Mouse (Mus musculus): ENCODE results near the gene Prickle4. TPM values are rescaled to one million over a fixed set of nuclear protein-coding genes. Genes with fewer than 3 reads are reported as not detected.
"Not testable (repeated sequence)": the region's sequence is repeated elsewhere in the genome, so short reads cannot be mapped to it uniquely, and the experiment has no call there.

Gene Prickle4
- total RNA-seq, 2 experiments from 2014 or later: not detected

DNA sequence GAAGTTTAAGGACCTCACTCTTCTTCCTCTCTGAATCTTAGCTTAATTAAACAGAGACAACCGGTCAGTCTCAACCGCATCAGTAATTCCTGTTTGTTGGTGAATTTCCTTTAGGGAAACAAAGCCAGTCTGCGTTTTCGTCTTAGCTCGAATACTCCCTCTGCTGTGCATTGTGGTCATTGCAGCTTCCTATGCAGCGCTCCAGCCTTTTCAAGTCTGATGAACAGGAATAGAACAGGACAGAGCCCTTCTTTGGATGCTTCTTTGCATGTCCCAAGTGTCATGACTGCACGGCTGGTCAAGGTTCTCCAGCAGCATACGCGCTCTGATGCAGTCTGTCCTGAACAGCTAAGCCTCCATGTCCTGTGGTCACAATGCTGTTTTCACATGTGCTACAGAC is 18.0 kb downstream of the Prickle4 start:
- ATAC-seq (replicated peaks; ENCODE audit: low FRiP score, poor library complexity, severe bottlenecking): 0 out of 2 replicates have a peak, but pooled peaks have one; percentile 54

DNA sequence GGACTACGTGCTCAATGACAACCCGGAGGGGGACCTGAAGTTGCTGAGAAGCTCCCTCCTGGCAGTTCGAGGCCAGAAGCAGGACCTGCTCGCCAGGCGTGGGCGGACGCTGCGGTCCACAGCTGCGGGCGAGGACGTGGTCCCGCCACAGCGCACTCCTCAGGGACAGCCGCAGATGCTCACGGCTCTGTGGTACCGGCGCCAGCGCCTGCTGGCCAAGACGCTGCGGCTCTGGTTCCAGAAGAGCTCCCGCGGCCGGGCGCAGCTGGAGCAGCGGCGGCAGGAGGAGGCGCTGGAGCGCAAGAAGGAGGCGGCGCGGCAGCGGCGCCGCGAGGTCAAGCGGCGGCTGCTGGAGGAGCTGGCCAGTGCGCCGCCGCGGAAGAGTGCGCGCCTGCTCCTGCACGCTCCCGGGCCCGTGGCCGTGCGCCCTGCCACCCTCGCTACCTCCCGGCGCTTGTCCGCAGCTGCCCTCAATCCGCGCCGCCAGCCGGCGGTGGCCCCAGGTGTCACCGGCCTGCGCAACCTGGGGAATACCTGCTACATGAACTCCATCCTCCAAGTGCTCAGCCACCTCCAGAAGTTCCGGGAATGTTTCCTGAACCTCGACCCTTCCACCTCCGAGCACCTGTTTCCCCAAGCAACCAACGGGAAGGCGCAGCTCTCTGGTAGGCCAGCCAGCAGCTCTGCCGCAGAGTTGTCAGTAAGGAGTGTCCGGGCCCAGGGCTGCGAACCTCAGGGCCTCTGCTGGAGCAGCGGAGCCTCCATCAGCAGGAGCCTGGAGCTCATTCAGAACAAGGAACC is 22.0 kb downstream of the Prickle4 start:
- ATAC-seq (replicated peaks; ENCODE audit: low FRiP score, poor library complexity, severe bottlenecking): no peak

- ATAC-seq (replicated peaks; ENCODE audit: low FRiP score, poor library complexity, severe bottlenecking): no peak
Observed at GRCm38 (mm10) chr17:47671988-47672310, 22.6 kb downstream of the Prickle4 start.

DNA sequence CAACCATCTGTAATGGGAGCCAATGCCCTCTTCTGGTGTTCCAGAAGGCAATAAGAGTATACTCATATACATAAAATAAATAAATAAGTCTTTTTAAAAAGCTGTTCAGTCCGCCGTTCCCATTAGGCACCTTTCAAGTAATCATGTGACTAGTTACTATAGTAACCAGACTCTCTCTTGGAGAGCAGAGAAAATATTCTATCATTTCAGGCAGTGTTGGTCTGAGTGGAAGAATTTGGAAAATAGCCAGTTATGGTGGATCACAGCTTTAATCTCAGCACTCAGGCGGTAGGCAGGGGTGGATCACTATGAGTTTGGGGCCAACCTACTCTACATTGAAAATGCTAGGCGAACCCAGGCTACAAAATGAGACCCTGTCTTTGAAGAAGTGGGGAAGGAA is 25.4 kb downstream of the Prickle4 start:
- no peak for ATAC-seq (replicated peaks; ENCODE audit: low FRiP score, poor library complexity, severe bottlenecking)

DNA sequence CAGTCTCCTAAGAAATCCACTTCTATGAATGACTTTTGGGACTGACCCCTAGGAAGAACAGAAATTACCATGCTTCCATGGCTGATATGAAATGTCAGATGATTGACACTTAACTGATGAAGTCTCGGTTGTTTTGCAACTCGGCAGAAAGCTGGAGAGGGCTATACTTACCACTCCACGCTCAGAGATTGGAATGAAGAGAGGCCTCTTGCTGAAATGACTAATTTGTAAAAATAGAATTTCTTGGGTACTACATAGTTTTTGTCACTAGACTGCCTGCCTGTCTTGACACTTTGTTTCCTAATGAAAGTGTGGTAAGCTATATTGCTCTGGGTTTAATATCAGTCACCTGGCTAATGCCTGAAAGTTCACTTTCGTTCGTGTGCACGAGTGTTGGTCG is 30.1 kb downstream of the Prickle4 start:
- ATAC-seq (replicated peaks; ENCODE audit: low FRiP score, poor library complexity, severe bottlenecking): no peak

GRCm38 (mm10) chr17:47663009-47663713 is 31.4 kb downstream of the Prickle4 start:
- no peak for ATAC-seq (replicated peaks; ENCODE audit: low FRiP score, poor library complexity, severe bottlenecking)

GRCm38 (mm10) chr17:47658741-47659243 is 35.7 kb downstream of the Prickle4 start:
- no peak for ATAC-seq (replicated peaks; ENCODE audit: low FRiP score, poor library complexity, severe bottlenecking)

DNA sequence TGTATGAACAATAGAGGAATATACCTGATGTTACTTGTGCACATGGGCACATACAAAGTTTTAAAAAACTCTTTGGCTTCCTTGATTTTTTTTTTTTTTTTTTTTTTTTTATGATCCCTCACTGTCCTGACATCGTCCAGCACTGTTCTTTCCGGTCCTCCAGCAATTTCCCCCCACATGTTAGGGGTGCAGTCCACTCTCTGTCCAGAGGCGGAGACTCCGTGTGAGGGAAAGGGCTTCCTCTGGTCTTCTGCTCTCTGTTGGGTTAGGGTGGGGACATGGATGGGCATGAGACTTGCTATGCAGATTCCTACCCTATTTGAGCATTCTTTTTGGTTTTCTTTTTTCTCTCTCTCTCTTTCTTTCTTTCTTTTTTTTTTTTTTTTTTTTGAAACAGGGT is 36.6 kb downstream of the Prickle4 start:
- ATAC-seq (replicated peaks; ENCODE audit: low FRiP score, poor library complexity, severe bottlenecking): no peak

GRCm38 (mm10) chr17:47655697-47656096 is 38.8 kb downstream of the Prickle4 start:
- ATAC-seq (replicated peaks; ENCODE audit: low FRiP score, poor library complexity, severe bottlenecking): no peak

GRCm38 (mm10) chr17:47654346-47654745 is 40.2 kb downstream of the Prickle4 start:
- not testable (repeated sequence) for ATAC-seq (replicated peaks; ENCODE audit: low FRiP score, poor library complexity, severe bottlenecking)

DNA sequence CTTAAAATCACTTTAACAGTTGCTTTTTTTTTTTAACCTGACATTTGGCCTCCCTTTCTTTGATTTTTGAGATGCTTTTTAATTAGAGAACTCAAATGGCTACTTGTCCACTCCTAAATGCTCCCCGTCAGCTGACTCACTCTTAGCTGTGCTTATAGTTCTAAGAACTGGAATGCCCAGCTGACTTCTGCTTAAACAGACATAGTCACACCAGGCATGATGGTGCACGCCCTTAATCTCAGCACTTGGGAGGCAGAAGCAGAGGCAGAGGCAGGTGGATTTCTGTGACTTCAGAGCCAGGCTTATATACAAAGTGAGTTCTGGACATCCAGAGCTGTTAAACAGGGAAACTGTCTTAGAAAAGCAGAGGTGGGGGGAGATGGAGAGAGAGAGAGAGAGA is 42.6 kb downstream of the Prickle4 start:
- no peak for ATAC-seq (replicated peaks; ENCODE audit: low FRiP score, poor library complexity, severe bottlenecking)

DNA sequence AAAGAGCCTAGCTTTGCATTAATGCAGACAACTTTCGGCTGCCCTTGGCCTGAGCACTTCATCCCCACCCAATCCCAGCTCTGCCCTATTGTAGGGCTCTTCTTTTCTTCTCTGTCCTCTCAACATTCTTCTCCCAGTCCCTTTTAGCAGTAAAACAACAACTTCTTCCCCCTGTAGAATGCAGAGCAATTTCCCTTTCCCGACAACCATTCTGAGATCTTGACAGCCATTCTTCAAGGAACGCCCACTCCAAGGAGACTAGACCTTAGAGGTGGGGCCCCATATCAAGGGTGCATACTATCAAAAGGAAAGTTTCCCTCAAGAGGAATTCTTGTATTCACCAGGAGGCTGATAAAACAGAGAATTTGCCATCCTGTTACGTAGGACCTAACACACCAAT is 45.6 kb downstream of the Prickle4 start:
- no peak for ATAC-seq (replicated peaks; ENCODE audit: low FRiP score, poor library complexity, severe bottlenecking)

DNA sequence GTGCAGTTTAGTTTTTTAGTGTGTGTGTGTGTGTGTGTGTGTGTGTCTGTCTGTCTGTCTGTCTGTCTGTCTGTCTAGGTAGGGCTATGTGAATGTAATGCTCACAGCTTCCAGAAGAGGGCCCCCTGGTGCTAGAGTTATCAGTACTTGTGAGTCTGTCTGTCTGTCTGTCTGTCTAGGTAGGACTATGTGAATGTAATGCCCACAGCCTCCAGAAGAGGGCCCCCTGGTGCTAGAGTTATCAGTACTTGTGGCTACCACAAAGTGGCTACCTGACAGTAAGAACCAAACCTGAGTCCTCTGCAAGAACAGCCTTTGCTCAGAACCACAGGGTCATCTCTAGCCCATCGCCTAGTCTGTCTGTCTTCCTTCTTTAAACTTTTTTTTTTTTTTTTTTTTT is 47.9 kb downstream of the Prickle4 start:
- peak; percentile 76 for ATAC-seq (replicated peaks; ENCODE audit: low FRiP score, poor library complexity, severe bottlenecking)

DNA sequence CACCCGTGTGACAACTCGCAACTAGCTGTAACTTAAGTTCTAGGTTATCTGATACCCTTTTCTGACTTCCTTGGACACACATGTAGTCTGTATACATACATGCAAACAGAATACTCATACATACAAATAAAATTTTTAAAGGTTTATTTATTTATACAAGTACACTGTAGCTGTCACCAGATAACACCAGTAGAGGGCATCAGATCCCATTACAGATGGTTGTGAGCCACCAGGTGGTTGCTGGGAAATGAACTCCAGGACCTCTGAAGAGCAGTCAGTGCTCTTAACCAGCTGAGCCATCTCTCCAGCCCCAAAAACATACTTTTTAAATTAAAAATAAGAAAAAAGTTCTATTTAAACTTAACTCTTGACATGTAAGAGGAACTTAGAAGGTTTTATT is 51.5 kb downstream of the Prickle4 start:
- ATAC-seq (replicated peaks; ENCODE audit: low FRiP score, poor library complexity, severe bottlenecking): no peak

Other genes starting within 250 kb of the Prickle4 start
- 34.5 and 36.5 TPM in 2 replicates for gene Taf8, start 192.4 kb downstream of the Prickle4 start, total RNA-seq (2015; ENCODE audit: low replicate concordance)
- gene Taf8, start 192.4 kb downstream of the Prickle4 start, total RNA-seq (2017; ENCODE audit: low replicate concordance): 47.1 and 67.9 TPM in 2 replicates
- 85.3 and 115 TPM in 2 replicates for gene Ccnd3, start 189.7 kb downstream of the Prickle4 start, total RNA-seq (2015; ENCODE audit: low replicate concordance)
- gene Ccnd3, start 189.7 kb downstream of the Prickle4 start, total RNA-seq (2017; ENCODE audit: low replicate concordance): 64.3 and 65.9 TPM in 2 replicates
- 1.2 and 2.1 TPM in 2 replicates for gene Bysl, start 83.2 kb downstream of the Prickle4 start, total RNA-seq (2015; ENCODE audit: low replicate concordance)
- 3.2 and 4.3 TPM in 2 replicates for gene Bysl, start 83.2 kb downstream of the Prickle4 start, total RNA-seq (2017; ENCODE audit: low replicate concordance)
- gene Med20, start 83.2 kb downstream of the Prickle4 start, total RNA-seq (2015; ENCODE audit: low replicate concordance): 10.4 and 19.9 TPM in 2 replicates
- 48.5 and 68.2 TPM in 2 replicates for gene Med20, start 83.2 kb downstream of the Prickle4 start, total RNA-seq (2017; ENCODE audit: low replicate concordance)
- gene Gm20517, start 83.1 kb downstream of the Prickle4 start, total RNA-seq (2015; ENCODE audit: low replicate concordance): 2.5 and 4.8 TPM in 2 replicates
- 6.3 and 16.2 TPM in 2 replicates for gene Gm20517, start 83.1 kb downstream of the Prickle4 start, total RNA-seq (2017; ENCODE audit: low replicate concordance)
- gene Usp49, start 64.0 kb downstream of the Prickle4 start, total RNA-seq (2015; ENCODE audit: low replicate concordance): 7.3 and 36.5 TPM in 2 replicates
- 14.8 and 27.6 TPM in 2 replicates for gene Usp49, start 64.0 kb downstream of the Prickle4 start, total RNA-seq (2017; ENCODE audit: low replicate concordance)
- 24.2 and 44.9 TPM in 2 replicates for gene Tomm6, start 6.3 kb downstream of the Prickle4 start, total RNA-seq (2015; ENCODE audit: low replicate concordance)
- 9.1 and 10.8 TPM in 2 replicates for gene Tomm6, start 6.3 kb downstream of the Prickle4 start, total RNA-seq (2017; ENCODE audit: low replicate concordance)
- gene Frs3, start 5.7 kb downstream of the Prickle4 start, total RNA-seq (2015; ENCODE audit: low replicate concordance): not detected in 2 replicates
- gene Frs3, start 5.7 kb downstream of the Prickle4 start, total RNA-seq (2017; ENCODE audit: low replicate concordance): not detected in 2 replicates
- gene Gm21981, start 281 bp downstream of the Prickle4 start, total RNA-seq (2015; ENCODE audit: low replicate concordance): not detected in 2 replicates
- gene Gm21981, start 281 bp downstream of the Prickle4 start, total RNA-seq (2017; ENCODE audit: low replicate concordance): not detected in 2 replicates
- not detected in 2 replicates for gene Pgc, start 32.1 kb upstream of the Prickle4 start, total RNA-seq (2015; ENCODE audit: low replicate concordance)
- gene Pgc, start 32.1 kb upstream of the Prickle4 start, total RNA-seq (2017; ENCODE audit: low replicate concordance): not detected in 2 replicates
- gene Tfeb, start 42.3 kb upstream of the Prickle4 start, total RNA-seq (2015; ENCODE audit: low replicate concordance): 4.6 and 6.7 TPM in 2 replicates
- gene Tfeb, start 42.3 kb upstream of the Prickle4 start, total RNA-seq (2017; ENCODE audit: low replicate concordance): 3.8 and 9.4 TPM in 2 replicates
- not detected in 2 replicates for gene Mdfi, start 140.0 kb upstream of the Prickle4 start, total RNA-seq (2015; ENCODE audit: low replicate concordance)
- not detected in 2 replicates for gene Mdfi, start 140.0 kb upstream of the Prickle4 start, total RNA-seq (2017; ENCODE audit: low replicate concordance)
- 1.2 and 4.0 TPM in 2 replicates for gene Foxp4, start 229.9 kb upstream of the Prickle4 start, total RNA-seq (2015; ENCODE audit: low replicate concordance)
- gene Foxp4, start 229.9 kb upstream of the Prickle4 start, total RNA-seq (2017; ENCODE audit: low replicate concordance): 0.51 and 0.70 TPM in 2 replicates

All from erythroblast, adult 5-6 weeks (primary cell).